Mouse (Mus musculus): ENCODE results near the gene Drosha.
"Not testable (repeated sequence)": the region's sequence is repeated elsewhere in the genome, so short reads cannot be mapped to it uniquely, and the experiment has no call there.

The Drosha gene

GRCm38 (mm10) chr15:12937326-12937725 is 112.7 kb downstream of the Drosha start:
- not testable (repeated sequence) for DNase-seq (ENCODE audit: low spot score)

GRCm38 (mm10) chr15:12941106-12941505 is 116.5 kb downstream of the Drosha start:
- no peak for DNase-seq (ENCODE audit: low spot score)

GRCm38 (mm10) chr15:12941651-12942180 is 117.1 kb downstream of the Drosha start:
- DNase-seq (ENCODE audit: low spot score): no peak

GRCm38 (mm10) chr15:12942424-12942823 is 117.8 kb downstream of the Drosha start:
- no peak for DNase-seq (ENCODE audit: low spot score)

DNA sequence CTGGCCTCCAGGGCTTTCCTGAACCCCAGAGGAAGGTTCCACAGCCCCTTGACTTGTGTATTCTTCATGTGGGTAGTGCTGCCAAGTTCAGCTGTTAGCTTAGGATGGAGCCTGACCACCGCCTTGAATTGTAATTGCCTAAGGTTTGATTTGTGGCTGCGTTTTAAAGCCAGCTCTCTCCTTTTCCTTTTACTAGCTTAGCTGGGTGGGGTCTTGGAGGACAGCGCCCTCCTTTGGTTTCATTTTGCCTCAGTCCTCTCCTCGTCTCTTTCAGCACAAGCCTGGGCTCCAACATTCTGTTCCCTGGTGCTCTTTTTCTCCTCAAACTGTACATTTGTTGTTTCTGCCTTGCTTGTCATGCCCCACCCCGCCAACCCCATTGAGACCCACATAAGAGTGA is 133.4 kb downstream of the Drosha start:
- DNase-seq (ENCODE audit: low spot score): no peak

GRCm38 (mm10) chr15:12962179-12962578 is 137.6 kb downstream of the Drosha start:
- DNase-seq (ENCODE audit: low spot score): no peak

GRCm38 (mm10) chr15:12965209-12965608 is 140.6 kb downstream of the Drosha start:
- DNase-seq (ENCODE audit: low spot score): no peak

GRCm38 (mm10) chr15:12968815-12969214 is 144.2 kb downstream of the Drosha start:
- DNase-seq (ENCODE audit: low spot score): no peak

GRCm38 (mm10) chr15:12972441-12972840 is 147.8 kb downstream of the Drosha start:
- no peak for DNase-seq (ENCODE audit: low spot score)
